Mouse (Mus musculus) kidney, embryonic 16.5 days (tissue): ENCODE measurements around the gene Focad. TPM values are rescaled to one million over a fixed set of nuclear protein-coding genes. Genes with fewer than 3 reads are reported as not detected.
A peak's percentile ranks its signal among the peaks of the same experiment; 100 is the strongest.

Source experiments
- ATAC-seq: fragments of 200-750 bp; cut with Nextera tagmentation; 2 replicates; pipeline ENCODE4 v1.8.0; 2017; ENCODE audit warnings: moderate TSS enrichment; ENCODE audit not compliant: low FRiP score, low TSS enrichment
- H3K27ac ChIP-seq: fragments of 300-500 bp; sonication (generic); 2 replicates; pipeline ENCODE4 v1.5.1; 2014; ENCODE audit warnings: low read length
- H3K27me3 ChIP-seq: fragments of 300-500 bp; sonication (generic); 2 replicates; pipeline ENCODE4 v1.6.1; 2014; ENCODE audit warnings: low read length, control low read depth, mixed read lengths; ENCODE audit not compliant: insufficient read depth
- H3K36me3 ChIP-seq: fragments of 300-500 bp; sonication (generic); 2 replicates; pipeline ENCODE4 v1.6.1; 2014; ENCODE audit warnings: low read length, control low read depth, mixed read lengths; ENCODE audit not compliant: insufficient read depth
- H3K4me1 ChIP-seq: fragments of 300-500 bp; sonication (generic); 2 replicates; pipeline ENCODE4 v1.6.1; 2014; ENCODE audit warnings: low read length, control low read depth, mixed read lengths; ENCODE audit not compliant: insufficient read depth
- H3K4me2 ChIP-seq: fragments of 300-500 bp; sonication (generic); replicated peaks from 2 replicates; pipeline ENCODE4 v1.6.1; 2014; ENCODE audit warnings: low read depth, low read length
- H3K4me3 ChIP-seq: fragments of 300-500 bp; sonication (generic); 2 replicates; pipeline ENCODE4 v1.5.1; 2014; ENCODE audit warnings: mild to moderate bottlenecking, low read length
- H3K9ac ChIP-seq: fragments of 300-500 bp; sonication (generic); replicated peaks from 2 replicates; pipeline ENCODE4 v1.6.1; 2014; ENCODE audit warnings: low read length
- H3K9me3 ChIP-seq: fragments of 300-500 bp; sonication (generic); 2 replicates; pipeline ENCODE4 v1.6.1; 2016; ENCODE audit warnings: low read length, control low read depth
- WGBS: fragments of 180-500 bp; shearing (Covaris S2); extraction: QIAGEN DNeasy Blood & Tissue Kit; methylation state at CpG from one replicate; pipeline ENCODE4 v1.1.7; 2014; 5-methylcytosine and 5-hydroxymethylcytosine counted together
- polyA plus RNA-seq: library from polyadenylated mRNA; unstranded; fragments of >200 nt; fragmentation: Nextera tagmentation; extraction: Ambion mirVana; gene quantifications from 2 replicates; pipeline ENCODE4 v1.2.1, GENCODE M21; 2015

Focad gene
- polyA plus RNA-seq, 1 experiment from 2014 or later = 15.5 TPM

DNA sequence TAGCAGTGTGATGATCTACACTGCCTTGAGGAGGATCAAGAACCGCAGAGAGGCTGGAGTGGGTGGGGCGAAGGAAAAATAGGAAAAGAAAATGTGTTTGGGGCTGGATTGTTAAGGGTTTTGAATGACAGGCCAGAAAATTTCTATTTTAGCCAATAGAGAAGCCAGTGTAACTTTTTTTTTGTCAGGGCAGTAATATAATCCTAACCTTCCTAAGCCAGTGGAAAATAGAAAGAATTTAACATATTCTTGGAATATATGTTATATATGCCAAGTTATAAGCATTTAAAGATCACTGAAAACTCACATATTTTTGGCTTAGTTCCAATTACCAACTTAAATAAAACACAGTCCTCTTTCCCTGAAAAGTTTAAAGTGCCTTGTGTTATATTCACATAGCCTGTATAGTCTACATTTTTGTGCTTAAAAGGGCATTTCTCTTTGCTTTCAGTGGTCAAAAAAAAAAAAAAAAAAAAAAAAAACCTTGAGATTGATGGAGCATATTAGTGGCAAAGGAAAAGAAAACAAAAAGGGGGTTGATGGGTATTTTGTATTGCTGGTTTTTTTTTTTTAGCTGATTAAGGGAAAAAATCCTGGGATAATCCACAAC is 333.3 kb downstream of the Focad start:
- 86% methylated on average over 2 of the region's 2 CpGs for WGBS
- no peaks in the 10 kb centered on the region for H3K27me3 ChIP-seq
- no peak for ATAC-seq

DNA sequence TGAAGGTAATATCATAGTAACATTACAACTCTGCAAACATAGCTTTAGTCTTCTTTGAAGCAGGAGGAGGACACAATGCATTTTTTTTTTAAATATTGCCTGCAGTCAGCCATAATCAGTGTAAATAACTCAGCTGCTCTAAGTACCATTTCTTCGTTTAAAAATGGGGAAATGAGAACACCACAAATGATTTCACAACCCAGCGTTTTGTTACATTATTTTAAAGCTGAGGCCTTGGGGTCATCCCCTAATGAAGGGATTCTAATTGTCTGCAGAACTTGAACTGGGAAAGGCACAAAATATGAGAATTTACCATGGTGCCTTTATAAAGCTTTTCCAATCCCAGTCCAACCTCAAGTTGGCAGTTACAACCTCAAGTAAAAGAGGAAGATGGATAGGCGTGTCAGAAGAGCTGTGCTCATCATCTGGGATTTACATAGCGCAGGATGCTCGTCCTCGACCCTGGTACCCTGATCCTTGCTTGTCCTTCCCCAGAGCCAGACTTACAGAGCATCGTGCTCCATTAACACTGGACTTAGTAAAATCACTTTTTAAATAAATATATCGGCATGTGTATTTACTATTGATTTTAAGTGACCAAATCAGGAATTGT is 338.1 kb downstream of the Focad start:
- no peaks in the 10 kb centered on the region for H3K27me3 ChIP-seq
- no peak overlapping the region for H3K9ac ChIP-seq
- H3K4me1 ChIP-seq = no peaks in the 10 kb centered on the region; the same call in 1 of the 2 replicates
- no peak for ATAC-seq
- no peaks in the 10 kb centered on the region for H3K9me3 ChIP-seq
- no peak overlapping the region for H3K4me2 ChIP-seq
- H3K36me3 ChIP-seq = no peaks in the 10 kb centered on the region
- no peak overlapping the region for H3K4me3 ChIP-seq
- 85% methylated on average over 8 of the region's 8 CpGs for WGBS
- H3K27ac ChIP-seq = no peak overlapping the region

More for the DNA sequence above, 333.3 kb downstream of the Focad start:
- Histone ChIP-seq H3K27ac (no peak overlapping the region), H3K4me3 (no peak overlapping the region), H3K36me3 (no peaks in the 10 kb centered on the region), H3K4me2 (no peak overlapping the region), H3K9ac (no peak overlapping the region), H3K9me3 (no peaks in the 10 kb centered on the region), H3K4me1 (no peaks in the 10 kb centered on the region)

DNA sequence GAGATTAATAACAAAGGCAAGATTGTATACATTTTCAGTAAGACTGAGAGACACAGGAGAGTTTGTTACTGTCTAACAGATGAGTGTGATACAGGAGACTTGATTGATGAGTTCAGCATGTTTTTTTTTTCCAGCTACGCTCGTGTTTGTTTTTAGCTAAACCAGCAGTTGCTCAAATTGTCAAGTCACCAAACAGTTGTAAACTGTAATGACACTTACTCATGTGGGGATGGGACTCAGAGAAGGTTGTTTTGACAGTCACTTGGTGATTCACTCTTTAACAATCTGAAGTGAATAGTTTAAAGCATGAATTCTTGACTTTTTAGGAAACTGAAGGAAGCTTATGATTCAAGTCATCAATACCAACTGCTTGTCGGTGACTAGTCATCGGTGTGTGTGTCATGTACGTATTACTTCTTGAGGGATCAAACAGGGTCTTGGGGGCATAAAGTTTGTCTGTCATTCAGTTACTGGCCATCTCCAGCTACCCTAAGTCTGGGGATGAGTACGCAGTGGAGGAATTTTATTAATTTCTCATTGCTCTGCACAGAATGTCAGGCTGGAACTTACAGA is 342.2 kb downstream of the Focad start:
- Histone ChIP-seq H3K9me3 (no peaks in the 10 kb centered on the region), H3K27ac (no peak overlapping the region), H3K36me3 (no peaks in the 10 kb centered on the region), H3K27me3 (no peaks in the 10 kb centered on the region), H3K9ac (no peak overlapping the region), H3K4me3 (no peak overlapping the region), H3K4me1 (peaks cover 21% of the 10 kb centered on the region), H3K4me2 (no peak overlapping the region)
- 68% methylated on average over 6 of the region's 6 CpGs for WGBS
- no peak for ATAC-seq

DNA sequence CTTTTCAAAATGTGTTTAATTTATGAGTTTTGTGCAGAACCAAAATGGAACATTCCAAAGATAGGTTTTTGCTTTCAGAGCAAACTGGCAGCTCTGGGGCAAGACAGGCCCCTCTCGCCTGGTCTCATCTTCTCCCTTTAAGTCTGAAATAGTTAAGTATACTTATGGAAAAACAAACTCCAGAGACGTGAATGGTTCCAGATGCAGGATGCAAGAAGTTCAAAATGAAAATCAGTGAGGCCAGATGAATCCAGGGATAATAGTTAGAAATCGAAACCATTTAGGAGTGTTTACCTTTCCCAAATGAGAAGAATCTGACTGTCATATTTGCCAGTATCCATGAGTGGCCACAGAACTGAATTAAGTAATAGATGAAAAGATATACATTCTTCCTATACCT is 342.7 kb downstream of the Focad start:
- Histone ChIP-seq H3K9me3 (no peaks in the 10 kb centered on the region), H3K27ac (no peak overlapping the region), H3K36me3 (no peaks in the 10 kb centered on the region), H3K4me1 (peaks cover 21% of the 10 kb centered on the region), H3K9ac (no peak overlapping the region), H3K27me3 (no peaks in the 10 kb centered on the region), H3K4me3 (no peak overlapping the region), H3K4me2 (no peak overlapping the region)
- ATAC-seq = no peak
- 79% methylated on average over 3 of the region's 3 CpGs for WGBS

DNA sequence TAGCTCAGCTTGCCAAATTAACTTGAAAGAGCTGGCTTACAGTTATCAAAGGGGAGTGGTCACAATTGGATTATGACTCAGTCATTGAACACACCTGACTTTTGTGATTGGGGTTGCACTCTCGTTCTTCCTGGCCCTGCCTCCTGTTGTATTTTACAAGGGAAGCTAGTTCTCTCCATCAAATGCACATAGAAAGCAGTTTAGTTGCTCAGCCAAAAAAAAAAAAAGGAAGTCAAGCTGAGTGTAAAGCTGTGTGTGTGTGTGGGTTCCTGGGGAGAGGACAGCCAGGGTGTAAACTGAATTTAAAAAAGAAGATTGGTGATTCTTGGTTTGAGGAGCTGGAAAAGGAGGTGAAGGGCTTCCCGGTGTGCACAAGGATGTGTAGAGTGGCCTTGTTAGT is 343.5 kb downstream of the Focad start:
- H3K4me3 ChIP-seq = peak overlapping the region; percentile 50
- H3K9ac ChIP-seq = peak overlapping the region; percentile 70
- ATAC-seq = no peak
- no peaks in the 10 kb centered on the region for H3K27me3 ChIP-seq
- H3K9me3 ChIP-seq = no peaks in the 10 kb centered on the region
- no peaks in the 10 kb centered on the region for H3K36me3 ChIP-seq
- H3K4me1 ChIP-seq = peaks cover 21% of the 10 kb centered on the region
- H3K4me2 ChIP-seq = peak overlapping the region; percentile 66
- 47% methylated on average over 2 of the region's 2 CpGs for WGBS
- H3K27ac ChIP-seq = peak overlapping the region; percentile 89

DNA sequence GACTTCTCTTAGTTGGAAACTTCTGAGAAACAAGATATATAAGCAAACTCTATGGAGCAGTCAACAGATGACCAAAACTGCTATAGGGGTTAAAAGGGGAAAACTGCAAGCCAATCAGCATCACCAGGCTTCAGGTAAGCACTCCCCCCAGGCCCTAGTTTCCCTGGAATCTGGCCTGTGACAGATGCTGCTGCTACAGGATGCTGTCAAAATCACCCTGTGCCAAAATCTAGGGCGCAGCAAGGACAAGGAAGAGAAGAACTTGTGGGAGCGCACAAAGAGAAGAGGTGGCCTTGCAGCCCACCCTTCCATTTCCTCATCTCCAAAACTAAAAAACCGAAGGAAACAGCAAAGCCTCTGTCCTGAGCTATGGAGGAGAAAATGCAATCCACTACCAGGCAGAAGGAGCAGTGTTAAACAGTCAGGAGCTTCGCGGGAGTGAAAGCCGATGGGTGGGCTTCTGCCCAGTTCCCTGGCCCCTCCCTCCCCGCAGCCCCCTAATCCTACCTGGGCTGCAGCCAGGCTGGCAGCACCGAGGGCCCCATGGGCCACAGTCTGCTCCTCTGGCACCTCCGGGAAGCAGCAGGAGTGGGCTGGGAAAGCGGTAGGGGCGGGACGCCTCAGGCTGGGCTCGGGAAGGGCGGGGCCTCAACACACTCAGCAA is 344.0 kb downstream of the Focad start, which contains the start of gene Hacd4:
Gene Hacd4 (minus strand): TSS at position 603 of the 664 bp plus-strand sequence.
- H3K4me3 ChIP-seq = peak within 1 kb of the TSS; percentile 50
- H3K4me1 ChIP-seq = peaks cover 21% of the 10 kb centered on the region
- no peaks in the 10 kb centered on the region for H3K9me3 ChIP-seq
- H3K36me3 ChIP-seq = no peaks in the 10 kb centered on the region
- ATAC-seq = peak; percentile 95
- H3K27ac ChIP-seq = peak within 1 kb of the TSS; percentile 89
- no peaks in the 10 kb centered on the region for H3K27me3 ChIP-seq
- peak within 1 kb of the TSS; percentile 70 for H3K9ac ChIP-seq
- WGBS = 6% methylated on average over 14 of the region's 14 CpGs
- peak within 1 kb of the TSS; percentile 66 for H3K4me2 ChIP-seq

DNA sequence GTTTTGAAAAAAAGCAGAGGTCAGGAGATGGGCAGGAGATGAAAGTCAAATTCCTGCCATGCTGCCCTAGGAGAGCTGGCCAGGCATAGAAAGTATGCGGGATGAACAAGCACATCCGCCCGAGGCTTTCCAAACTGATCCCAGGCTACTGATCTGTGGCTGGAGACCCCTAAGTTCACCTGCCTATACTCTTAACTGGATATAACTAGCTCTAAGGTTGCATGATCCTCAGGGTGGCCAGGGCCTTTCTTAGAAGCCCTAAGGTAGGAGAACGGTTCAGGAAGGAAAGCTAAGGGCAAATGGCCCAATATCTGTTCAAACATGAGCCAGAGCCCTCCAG is 344.5 kb downstream of the Focad start:
- Histone ChIP-seq H3K36me3 (no peaks in the 10 kb centered on the region), H3K27me3 (no peaks in the 10 kb centered on the region), H3K4me3 (peak overlapping the region; percentile 50), H3K4me1 (peaks cover 21% of the 10 kb centered on the region), H3K9me3 (no peaks in the 10 kb centered on the region), H3K27ac (peak overlapping the region; percentile 89), H3K4me2 (peak overlapping the region; percentile 66), H3K9ac (peak overlapping the region; percentile 70; the same call in 1 of the 2 replicates)
- ATAC-seq = no peak
- WGBS = 9% methylated on average over 4 of the region's 4 CpGs

DNA sequence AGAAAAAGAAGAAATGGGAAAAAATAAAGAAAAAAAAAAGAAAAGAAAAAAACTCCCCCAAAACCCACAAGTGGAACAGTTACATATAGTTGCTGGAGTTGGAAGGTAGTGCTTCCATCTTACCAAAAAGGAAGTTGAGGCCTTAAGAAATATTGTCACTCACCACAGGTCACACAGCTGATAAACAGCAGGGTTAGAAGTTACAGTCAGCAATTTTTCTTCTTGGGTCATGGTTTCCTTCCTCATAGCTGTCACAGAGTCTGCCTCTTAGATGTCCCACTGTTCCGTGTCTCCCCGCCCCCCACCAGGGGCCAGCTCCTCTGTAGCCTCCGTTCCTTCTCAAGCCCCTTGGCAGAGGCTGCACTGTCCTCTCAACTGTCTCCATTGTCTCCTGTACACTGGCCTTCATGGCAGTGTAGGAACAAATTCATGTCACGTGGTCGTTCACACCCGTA is 345.3 kb downstream of the Focad start:
- Histone ChIP-seq H3K9me3 (no peaks in the 10 kb centered on the region), H3K36me3 (no peaks in the 10 kb centered on the region), H3K4me2 (no peak overlapping the region), H3K27ac (peak overlapping the region; percentile 22; the same call in 1 of the 2 replicates), H3K4me1 (peaks cover 21% of the 10 kb centered on the region), H3K27me3 (no peaks in the 10 kb centered on the region), H3K9ac (no peak overlapping the region), H3K4me3 (no peak overlapping the region)
- ATAC-seq = no peak
- WGBS = 62% methylated on average over 6 of the region's 6 CpGs

DNA sequence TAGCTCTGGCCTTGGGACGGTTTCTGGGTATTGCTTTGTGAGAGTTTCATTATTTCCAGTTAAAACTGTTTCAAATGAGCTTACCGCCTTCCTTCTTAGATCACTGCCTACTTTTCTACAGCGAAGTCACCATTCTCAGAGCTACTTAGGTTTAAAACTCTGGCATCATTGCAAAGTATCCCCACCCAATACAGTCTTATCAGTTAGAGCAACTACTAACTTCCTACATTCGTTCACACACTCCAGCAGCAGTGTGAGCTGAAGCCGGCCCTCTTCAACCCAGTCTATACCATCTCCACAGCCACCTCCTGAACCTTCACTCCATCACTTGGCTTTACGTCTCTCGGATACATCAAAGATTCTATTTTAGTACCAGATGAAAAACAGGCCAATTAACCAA is 346.4 kb downstream of the Focad start:
- no peaks in the 10 kb centered on the region for H3K36me3 ChIP-seq
- no peak overlapping the region for H3K27ac ChIP-seq
- H3K4me1 ChIP-seq = peaks cover 21% of the 10 kb centered on the region
- 88% methylated on average over 7 of the region's 7 CpGs for WGBS
- H3K4me3 ChIP-seq = no peak overlapping the region
- no peaks in the 10 kb centered on the region for H3K27me3 ChIP-seq
- no peak overlapping the region for H3K4me2 ChIP-seq
- H3K9ac ChIP-seq = no peak overlapping the region
- H3K9me3 ChIP-seq = no peaks in the 10 kb centered on the region
- no peak for ATAC-seq
